Mouse (Mus musculus) heart, embryonic 14.5 days (tissue): ENCODE measurements at regions not wholly inside any gene's neighbourhood (a gene's known extent, or its start where the extent isn't known, plus 50 kb on each side); places are given as distances from the start of the nearest gene placed in this dataset.

Experiments
- ATAC-seq: fragments of 200-750 bp; cut with Nextera tagmentation; 2 replicates; pipeline ENCODE4 v1.8.0; 2017; ENCODE audit warnings: low read depth, moderate TSS enrichment; ENCODE audit not compliant: insufficient number of reproducible peaks, insufficient read depth, low FRiP score
- H3K27ac ChIP-seq, 2 experiments: fragments of 200-500 bp in 1 of 2; fragments of 300-500 bp in 1 of 2; sonication (generic) in 1 of 2; replicated peaks in 1 of 2; 2 replicates each; pipeline ENCODE4 v1.5.1; 2012 to 2014; ENCODE audit warnings: low read depth in 2 of 2, low read length in 2 of 2, control low read depth in 1 of 2, mild to moderate bottlenecking in 1 of 2, mixed read lengths in 1 of 2; ENCODE audit not compliant: control insufficient read depth in 1 of 2, insufficient read depth in 1 of 2
- H3K27me3 ChIP-seq: fragments of 300-500 bp; sonication (generic); 2 replicates; pipeline ENCODE4 v1.6.1; 2014; ENCODE audit warnings: mild to moderate bottlenecking, low read length, control low read depth; ENCODE audit not compliant: control insufficient read depth, insufficient read depth
- H3K36me3 ChIP-seq: fragments of 300-500 bp; sonication (generic); 2 replicates; pipeline ENCODE4 v1.6.1; 2014; ENCODE audit warnings: mild to moderate bottlenecking, control low read depth, low read length, mixed read lengths; ENCODE audit not compliant: control insufficient read depth, insufficient read depth
- H3K4me1 ChIP-seq, 2 experiments: fragments of 200-500 bp in 1 of 2; fragments of 300-500 bp in 1 of 2; sonication (generic) in 1 of 2; 2 replicates each; pipeline ENCODE4 v1.6.1; 2012 to 2014; ENCODE audit warnings: low read length in 2 of 2, control low read depth in 1 of 2, mixed read lengths in 1 of 2; ENCODE audit not compliant: control insufficient read depth in 2 of 2, insufficient read depth in 2 of 2
- H3K4me2 ChIP-seq: fragments of 300-500 bp; sonication (generic); 2 replicates; pipeline ENCODE4 v1.6.1; 2014; ENCODE audit warnings: mild to moderate bottlenecking, low read length
- H3K4me3 ChIP-seq, 2 experiments: fragments of 200-500 bp in 1 of 2; fragments of 300-500 bp in 1 of 2; sonication (generic) in 1 of 2; 2 replicates each; pipeline ENCODE4 v1.5.1; 2012 to 2014; ENCODE audit warnings: low read length in 2 of 2, mild to moderate bottlenecking in 2 of 2, control low read depth in 1 of 2, low read depth in 1 of 2, moderate library complexity in 1 of 2; ENCODE audit not compliant: control insufficient read depth in 1 of 2, insufficient read depth in 1 of 2
- H3K9ac ChIP-seq: fragments of 300-500 bp; sonication (generic); 2 replicates; pipeline ENCODE4 v1.6.1; 2014; ENCODE audit warnings: mild to moderate bottlenecking, low read length
- H3K9me3 ChIP-seq: fragments of 300-500 bp; sonication (generic); 2 replicates; pipeline ENCODE4 v1.6.1; 2016; ENCODE audit warnings: low read length, control low read depth; ENCODE audit not compliant: control insufficient read depth
- WGBS: fragments of 180-500 bp; shearing (Covaris S2); extraction: QIAGEN DNeasy Blood & Tissue Kit; methylation state at CpG from one replicate; pipeline ENCODE4 v1.1.7; 2014; 5-methylcytosine and 5-hydroxymethylcytosine counted together

GRCm38 (mm10) chr3:140706725-140707124, 505.4 kb downstream of the Pdha2 start:
- H3K36me3 ChIP-seq = no peaks in the 10 kb centered on the region
- no peaks in the 10 kb centered on the region for H3K4me1 ChIP-seq
- no peak overlapping the region for H3K4me3 ChIP-seq
- H3K4me2 ChIP-seq = no peak overlapping the region
- no peaks in the 10 kb centered on the region for H3K9me3 ChIP-seq
- no peaks in the 10 kb centered on the region for H3K27me3 ChIP-seq
- WGBS = 82% methylated on average over 4 of the region's 4 CpGs
- H3K9ac ChIP-seq = no peak overlapping the region
- ATAC-seq = no peak
- H3K27ac ChIP-seq = no peak overlapping the region

- 80% methylated on average over 3 of the region's 3 CpGs for WGBS
Measured at GRCm38 (mm10) chr3:140705536-140705935, 506.6 kb downstream of the Pdha2 start.

DNA sequence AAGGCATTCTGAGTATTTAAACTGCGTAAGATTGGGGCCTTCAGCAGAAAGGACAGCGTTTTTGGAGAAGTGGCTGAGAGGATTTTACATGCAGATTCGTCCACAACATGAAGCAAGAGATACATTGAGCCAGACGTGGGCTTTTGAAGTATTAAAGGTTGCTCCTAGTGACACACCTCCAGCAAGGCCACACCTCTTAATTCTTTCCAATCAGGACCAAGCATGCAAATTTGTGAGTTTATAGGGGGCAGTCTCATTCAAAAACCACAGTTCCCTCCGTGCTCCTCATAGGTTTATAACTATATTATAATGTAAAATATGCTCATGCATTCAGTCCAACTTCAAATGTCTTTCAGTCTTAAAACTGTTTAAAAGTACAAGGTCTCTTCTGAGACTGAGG, 509.2 kb downstream of the Pdha2 start:
- no peak overlapping the region for H3K4me2 ChIP-seq
- no peak overlapping the region for H3K4me3 ChIP-seq
- no peaks in the 10 kb centered on the region for H3K27me3 ChIP-seq
- H3K9me3 ChIP-seq = no peaks in the 10 kb centered on the region
- WGBS = 63% methylated on average over 5 of the region's 5 CpGs
- no peaks in the 10 kb centered on the region for H3K36me3 ChIP-seq
- no peaks in the 10 kb centered on the region for H3K4me1 ChIP-seq
- H3K27ac ChIP-seq = no peak overlapping the region
- H3K9ac ChIP-seq = no peak overlapping the region
- ATAC-seq = no peak

More at GRCm38 (mm10) chr3:140705536-140705935, 506.6 kb downstream of the Pdha2 start:
- Histone ChIP-seq H3K4me2 (no peak overlapping the region), H3K36me3 (no peaks in the 10 kb centered on the region), H3K27me3 (no peaks in the 10 kb centered on the region), H3K4me1 (no peaks in the 10 kb centered on the region), H3K4me3 (no peak overlapping the region), H3K9ac (no peak overlapping the region), H3K9me3 (no peaks in the 10 kb centered on the region), H3K27ac (no peak overlapping the region)
- no peak for ATAC-seq

DNA sequence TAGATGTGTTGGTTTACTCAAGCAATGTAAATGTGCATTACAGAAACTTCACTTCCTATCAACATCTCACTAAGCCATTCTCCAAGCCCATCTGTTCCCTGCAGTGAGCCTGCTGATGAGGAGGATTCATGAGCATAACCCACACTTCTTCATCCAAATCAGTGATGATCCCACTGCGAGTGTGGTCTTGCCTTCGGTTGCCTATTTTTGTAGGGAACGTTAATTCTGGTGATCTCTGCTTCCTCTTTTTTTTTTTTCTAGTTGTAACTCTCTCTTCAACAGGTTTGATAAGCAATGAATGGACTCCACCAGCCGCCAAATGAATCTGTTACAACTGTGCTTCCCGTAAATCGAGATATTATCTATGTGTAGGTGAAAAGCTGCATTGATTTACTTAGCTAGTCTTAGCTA, 509.9 kb downstream of the Pdha2 start:
- Histone ChIP-seq H3K27ac (no peak overlapping the region), H3K36me3 (no peaks in the 10 kb centered on the region), H3K4me1 (no peaks in the 10 kb centered on the region), H3K9ac (no peak overlapping the region), H3K9me3 (no peaks in the 10 kb centered on the region), H3K27me3 (no peaks in the 10 kb centered on the region), H3K4me2 (no peak overlapping the region), H3K4me3 (no peak overlapping the region)
- no peak for ATAC-seq
- WGBS = 73% methylated on average over 6 of the region's 6 CpGs

GRCm38 (mm10) chr3:140697295-140697694, 514.9 kb downstream of the Pdha2 start:
- Histone ChIP-seq H3K27ac (no peak overlapping the region), H3K27me3 (no peaks in the 10 kb centered on the region), H3K9me3 (no peaks in the 10 kb centered on the region), H3K36me3 (no peaks in the 10 kb centered on the region), H3K4me1 (no peaks in the 10 kb centered on the region), H3K9ac (no peak overlapping the region), H3K4me2 (no peak overlapping the region), H3K4me3 (no peak overlapping the region)
- no peak for ATAC-seq
- 86% methylated on average over 3 of the region's 3 CpGs for WGBS

- Histone ChIP-seq H3K9ac (no peak overlapping the region), H3K36me3 (no peaks in the 10 kb centered on the region), H3K4me3 (no peak overlapping the region), H3K4me1 (no peaks in the 10 kb centered on the region), H3K4me2 (no peak overlapping the region), H3K27me3 (no peaks in the 10 kb centered on the region), H3K27ac (no peak overlapping the region), H3K9me3 (no peaks in the 10 kb centered on the region)
- WGBS = 68% methylated on average over 3 of the region's 3 CpGs
- ATAC-seq = no peak
Measured at GRCm38 (mm10) chr3:140682794-140683193, 529.4 kb downstream of the Pdha2 start.

- WGBS = 76% methylated on average over 9 of the region's 9 CpGs
- Histone ChIP-seq H3K4me1 (no peaks in the 10 kb centered on the region), H3K27ac (no peak overlapping the region), H3K27me3 (no peaks in the 10 kb centered on the region), H3K9me3 (no peaks in the 10 kb centered on the region), H3K9ac (no peak overlapping the region), H3K4me3 (no peak overlapping the region), H3K4me2 (no peak overlapping the region), H3K36me3 (no peaks in the 10 kb centered on the region)
- ATAC-seq = no peak
Measured at GRCm38 (mm10) chr3:140645785-140646388, 566.3 kb downstream of the Pdha2 start.

DNA sequence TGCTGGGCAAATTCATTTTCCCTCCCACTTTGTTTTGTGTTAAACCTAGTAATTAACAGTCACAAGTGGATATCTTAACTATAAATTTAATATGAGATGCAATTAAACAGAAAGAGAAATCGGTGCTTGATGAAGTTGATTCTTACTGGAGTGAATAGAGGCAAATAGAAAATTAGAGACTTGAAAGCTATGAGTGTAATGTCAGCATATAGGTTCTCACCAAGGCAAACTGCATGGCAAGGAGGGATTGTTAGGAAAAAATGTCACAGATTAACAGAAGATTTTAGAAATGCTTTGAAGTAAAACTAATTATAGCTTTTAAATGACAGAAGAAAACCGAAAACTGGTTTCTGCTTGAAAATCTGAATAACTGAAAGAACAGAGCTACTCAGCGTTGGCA, 592.3 kb downstream of the Pdha2 start:
- WGBS = 72% methylated on average over 3 of the region's 3 CpGs
- Histone ChIP-seq H3K4me3 (no peak overlapping the region), H3K27ac (no peak overlapping the region)

More for the DNA sequence above, 592.3 kb downstream of the Pdha2 start:
- Histone ChIP-seq H3K9ac (no peak overlapping the region), H3K27me3 (no peaks in the 10 kb centered on the region), H3K9me3 (no peaks in the 10 kb centered on the region), H3K36me3 (no peaks in the 10 kb centered on the region), H3K4me1 (no peaks in the 10 kb centered on the region), H3K4me2 (no peak overlapping the region)
- no peak for ATAC-seq
